Mouse (Mus musculus) forebrain, embryonic 15.5 days (tissue): ENCODE results near the gene Hinfp. TPM values are rescaled to one million over a fixed set of nuclear protein-coding genes. Genes with fewer than 3 reads are reported as not detected.
"Not testable (repeated sequence)": the region's sequence is repeated elsewhere in the genome, so short reads cannot be mapped to it uniquely, and the experiment has no call there.

ENCODE experiments used
- ATAC-seq: fragments of 200-750 bp; cut with Nextera tagmentation; replicated peaks from 2 replicates; pipeline ENCODE4 v1.8.0; 2017; ENCODE audit warnings: mild to moderate bottlenecking, moderate TSS enrichment, moderate library complexity
- H3K27ac ChIP-seq: fragments of 300-500 bp; sonication (generic); replicated peaks from 2 replicates; pipeline ENCODE4 v1.5.1; 2015; ENCODE audit warnings: mild to moderate bottlenecking, inconsistent platforms
- H3K27me3 ChIP-seq: fragments of 300-500 bp; sonication (generic); 2 replicates; pipeline ENCODE4 v1.6.1; 2015; ENCODE audit warnings: inconsistent platforms
- H3K36me3 ChIP-seq: fragments of 300-500 bp; sonication (generic); 2 replicates; pipeline ENCODE4 v1.6.1; 2015; ENCODE audit warnings: mild to moderate bottlenecking, inconsistent platforms
- H3K4me1 ChIP-seq: fragments of 300-500 bp; sonication (generic); 2 replicates; pipeline ENCODE4 v1.6.1; 2015; ENCODE audit warnings: inconsistent platforms
- H3K4me2 ChIP-seq: fragments of 300-500 bp; sonication (generic); replicated peaks from 2 replicates; pipeline ENCODE4 v1.6.1; 2015; ENCODE audit warnings: mild to moderate bottlenecking, inconsistent platforms
- H3K4me3 ChIP-seq: fragments of 300-500 bp; sonication (generic); 2 replicates; pipeline ENCODE4 v1.5.1; 2015; ENCODE audit warnings: mild to moderate bottlenecking, inconsistent platforms
- H3K9ac ChIP-seq: fragments of 300-500 bp; sonication (generic); replicated peaks from 2 replicates; pipeline ENCODE4 v1.6.1; 2015; ENCODE audit warnings: mild to moderate bottlenecking, inconsistent platforms
- H3K9me3 ChIP-seq: fragments of 300-500 bp; sonication (generic); 2 replicates; pipeline ENCODE4 v1.6.1; 2016; ENCODE audit warnings: inconsistent platforms
- WGBS: fragments of 180-500 bp; shearing (Covaris S2); methylation state at CpG from one replicate; pipeline ENCODE4 v1.1.7; 2015; ENCODE audit warnings: mixed read lengths; 5-methylcytosine and 5-hydroxymethylcytosine counted together
- polyA plus RNA-seq: library from polyadenylated mRNA; unstranded; fragments of >200 nt; fragmentation: Nextera tagmentation; extraction: Ambion mirVana; gene quantifications from 2 replicates; pipeline ENCODE4 v1.2.1, GENCODE M21; 2015

Hinfp gene
- polyA plus RNA-seq, 1 experiment from 2014 or later: 35.4 TPM

- peaks cover 31% of the 10 kb centered on the region for H3K4me1 ChIP-seq
- 92% methylated on average over 5 of the region's 5 CpGs for WGBS
- H3K27me3 ChIP-seq: no peaks in the 10 kb centered on the region
- H3K36me3 ChIP-seq: peaks cover 9% of the 10 kb centered on the region
- no peak for ATAC-seq
- H3K9me3 ChIP-seq: no peaks in the 10 kb centered on the region
- no peak overlapping the region for H3K4me2 ChIP-seq
- H3K27ac ChIP-seq: no peak overlapping the region
- no peak overlapping the region for H3K9ac ChIP-seq
- no peak overlapping the region for H3K4me3 ChIP-seq
These were observed 36.0 kb upstream of the Hinfp start for GRCm38 (mm10) chr9:44341487-44341886.

- Histone ChIP-seq H3K9ac (no peak overlapping the region), H3K4me2 (no peak overlapping the region), H3K4me3 (no peak overlapping the region), H3K36me3 (peaks cover 14% of the 10 kb centered on the region), H3K9me3 (no peaks in the 10 kb centered on the region), H3K4me1 (peaks cover 35% of the 10 kb centered on the region), H3K27me3 (no peaks in the 10 kb centered on the region), H3K27ac (no peak overlapping the region)
- no peak for ATAC-seq
- 75% methylated on average over 5 of the region's 5 CpGs for WGBS
These were observed 33.1 kb upstream of the Hinfp start for GRCm38 (mm10) chr9:44338574-44338973.

- peaks cover 24% of the 10 kb centered on the region for H3K36me3 ChIP-seq
- H3K9me3 ChIP-seq: no peaks in the 10 kb centered on the region
- no peak overlapping the region for H3K27ac ChIP-seq
- H3K4me2 ChIP-seq: peak overlapping the region; percentile 84; the same call in 1 of the 2 replicates
- peak overlapping the region; percentile 92 for H3K4me3 ChIP-seq
- peaks cover 27% of the 10 kb centered on the region for H3K4me1 ChIP-seq
- WGBS: 64% methylated on average over 9 of the region's 9 CpGs
- H3K9ac ChIP-seq: peak overlapping the region; percentile 20; the same call in 1 of the 2 replicates
- no peak for ATAC-seq
- no peaks in the 10 kb centered on the region for H3K27me3 ChIP-seq
These were observed 32.1 kb upstream of the Hinfp start for GRCm38 (mm10) chr9:44337436-44338169.

- Histone ChIP-seq H3K4me3 (peak overlapping the region; percentile 92), H3K36me3 (peaks cover 28% of the 10 kb centered on the region)
- WGBS: 79% methylated on average over 3 of the region's 3 CpGs
These were observed 31.5 kb upstream of the Hinfp start for GRCm38 (mm10) chr9:44336964-44337363.

GRCm38 (mm10) chr9:44336513-44336912 lies 31.0 kb upstream of the Hinfp start:
- not testable (repeated sequence) for H3K27ac ChIP-seq, H3K27me3 ChIP-seq, H3K9me3 ChIP-seq, ATAC-seq
- peak overlapping the region; percentile 92 for H3K9ac ChIP-seq
- peaks cover 25% of the 10 kb centered on the region for H3K4me1 ChIP-seq
- peak overlapping the region; percentile 92 for H3K4me3 ChIP-seq
- WGBS: 16% methylated on average over 4 of the region's 4 CpGs
- H3K36me3 ChIP-seq: peaks cover 33% of the 10 kb centered on the region
- H3K4me2 ChIP-seq: peak overlapping the region; percentile 84

More at GRCm38 (mm10) chr9:44336964-44337363, 31.5 kb upstream of the Hinfp start:
- H3K9me3 ChIP-seq: no peaks in the 10 kb centered on the region
- H3K9ac ChIP-seq: peak overlapping the region; percentile 92
- peak overlapping the region; percentile 84 for H3K4me2 ChIP-seq
- ATAC-seq: no peak
- no peaks in the 10 kb centered on the region for H3K27me3 ChIP-seq
- no peak overlapping the region for H3K27ac ChIP-seq
- peaks cover 25% of the 10 kb centered on the region for H3K4me1 ChIP-seq

GRCm38 (mm10) chr9:44336093-44336406 lies 30.6 kb upstream of the Hinfp start:
- Histone ChIP-seq H3K4me3 (peak overlapping the region; percentile 92), H3K4me2 (peak overlapping the region; percentile 84), H3K4me1 (peaks cover 25% of the 10 kb centered on the region), H3K27ac (peak overlapping the region; percentile 93; the same call in 1 of the 2 replicates), H3K36me3 (peaks cover 36% of the 10 kb centered on the region), H3K9ac (peak overlapping the region; percentile 92), H3K27me3 (no peaks in the 10 kb centered on the region), H3K9me3 (no peaks in the 10 kb centered on the region)
- ATAC-seq: no peak
- WGBS: under 1% methylated on average over 5 of the region's 5 CpGs

- H3K4me3 ChIP-seq: peak overlapping the region; percentile 92
- WGBS: under 1% methylated on average over 50 of the region's 50 CpGs
These were observed 30.0 kb upstream of the Hinfp start for GRCm38 (mm10) chr9:44335331-44336092.

GRCm38 (mm10) chr9:44334396-44335330 lies 29.2 kb upstream of the Hinfp start, which contains the start of gene H2afx:
Gene H2afx (plus strand): TSS chr9:44334694.
- Histone ChIP-seq H3K4me1 (peaks cover 25% of the 10 kb centered on the region), H3K27ac (peak within 1 kb of the TSS; percentile 93), H3K4me3 (peak within 1 kb of the TSS; percentile 92), H3K36me3 (peaks cover 45% of the 10 kb centered on the region), H3K9ac (peak within 1 kb of the TSS; percentile 92), H3K4me2 (peak within 1 kb of the TSS; percentile 84), H3K9me3 (no peaks in the 10 kb centered on the region), H3K27me3 (no peaks in the 10 kb centered on the region)
- ATAC-seq: peak; percentile 97
- whole genome bisulfite sequencing: under 1% methylated on average over 89 of the region's 91 CpGs

More at GRCm38 (mm10) chr9:44335331-44336092, 30.0 kb upstream of the Hinfp start:
- Histone ChIP-seq H3K4me2 (peak overlapping the region; percentile 84), H3K27me3 (no peaks in the 10 kb centered on the region), H3K9me3 (no peaks in the 10 kb centered on the region), H3K4me1 (peaks cover 25% of the 10 kb centered on the region), H3K27ac (peak overlapping the region; percentile 93), H3K9ac (peak overlapping the region; percentile 92), H3K36me3 (peaks cover 41% of the 10 kb centered on the region)
- no peak; the same call in 1 of the 2 replicates for ATAC-seq

- no peaks in the 10 kb centered on the region for H3K9me3 ChIP-seq
- no peaks in the 10 kb centered on the region for H3K27me3 ChIP-seq
- H3K9ac ChIP-seq: no peak overlapping the region
- no peak overlapping the region for H3K4me3 ChIP-seq
- H3K36me3 ChIP-seq: peaks cover 44% of the 10 kb centered on the region
- WGBS: 95% methylated on average over 13 of the region's 13 CpGs
- H3K27ac ChIP-seq: no peak overlapping the region
- ATAC-seq: no peak
- H3K4me1 ChIP-seq: peaks cover 26% of the 10 kb centered on the region
- H3K4me2 ChIP-seq: no peak overlapping the region
These were observed 27.6 kb upstream of the Hinfp start for GRCm38 (mm10) chr9:44332918-44333638.

GRCm38 (mm10) chr9:44330736-44331135 lies 25.3 kb upstream of the Hinfp start:
- WGBS: 89% methylated on average over 6 of the region's 6 CpGs
- ATAC-seq: no peak
- Histone ChIP-seq H3K27me3 (no peaks in the 10 kb centered on the region), H3K4me2 (no peak overlapping the region), H3K27ac (no peak overlapping the region), H3K9me3 (no peaks in the 10 kb centered on the region), H3K36me3 (peaks cover 42% of the 10 kb centered on the region), H3K9ac (no peak overlapping the region), H3K4me3 (no peak overlapping the region), H3K4me1 (peaks cover 19% of the 10 kb centered on the region)

- peak overlapping the region; percentile 84 for H3K9ac ChIP-seq
- H3K27me3 ChIP-seq: no peaks in the 10 kb centered on the region
- no peak for ATAC-seq
- peak overlapping the region; percentile 74 for H3K4me2 ChIP-seq
- 91% methylated on average over 5 of the region's 5 CpGs for WGBS
- H3K27ac ChIP-seq: no peak overlapping the region
- no peaks in the 10 kb centered on the region for H3K9me3 ChIP-seq
- peak overlapping the region; percentile 83 for H3K4me3 ChIP-seq
- peaks cover 31% of the 10 kb centered on the region for H3K36me3 ChIP-seq
- peaks cover 17% of the 10 kb centered on the region for H3K4me1 ChIP-seq
These were observed 22.5 kb upstream of the Hinfp start for GRCm38 (mm10) chr9:44327926-44328325.
